Mouse (Mus musculus) embryonic facial prominence, embryonic 10.5 days (tissue): Measurements from ENCODE around the gene Mtmr2. TPM values are rescaled to one million over a fixed set of nuclear protein-coding genes. Genes with fewer than 3 reads are reported as not detected.
"Not testable (repeated sequence)": the region's sequence is repeated elsewhere in the genome, so short reads cannot be mapped to it uniquely, and the experiment has no call there.

Experiments used
- DNase-seq: peaks from one replicate; pipeline ENCODE4 v3.0.0-alpha.2; 2017; ENCODE audit warnings: low spot score
- H3K27ac ChIP-seq: fragments of 300-500 bp; sonication (generic); replicated peaks from 2 replicates; pipeline ENCODE4 v1.5.1; 2016; ENCODE audit warnings: mild to moderate bottlenecking
- H3K27me3 ChIP-seq: fragments of 300-500 bp; sonication (generic); replicated peaks from 2 replicates; pipeline ENCODE4 v1.6.1; 2016; ENCODE audit warnings: low read depth, mild to moderate bottlenecking; ENCODE audit not compliant: poor library complexity, severe bottlenecking
- H3K36me3 ChIP-seq: fragments of 300-500 bp; sonication (generic); replicated peaks from 2 replicates; pipeline ENCODE4 v1.6.1; 2016; ENCODE audit warnings: mild to moderate bottlenecking, moderate library complexity
- H3K4me1 ChIP-seq: fragments of 300-500 bp; sonication (generic); 2 replicates; pipeline ENCODE4 v1.6.1; 2016
- H3K4me3 ChIP-seq: fragments of 300-500 bp; sonication (generic); 2 replicates; pipeline ENCODE4 v1.5.1; 2016; ENCODE audit warnings: mild to moderate bottlenecking, moderate library complexity
- H3K9me3 ChIP-seq: fragments of 300-500 bp; sonication (generic); 2 replicates; pipeline ENCODE4 v1.6.1; 2016; ENCODE audit warnings: mild to moderate bottlenecking
- WGBS: fragments of 180-500 bp; shearing (Covaris S2); methylation state at CpG from one replicate; pipeline ENCODE4 v1.1.7; 2016; 5-methylcytosine and 5-hydroxymethylcytosine counted together
- polyA plus RNA-seq: library from polyadenylated mRNA; unstranded; fragments of >200 nt; fragmentation: Nextera tagmentation; extraction: Ambion mirVana; gene quantifications from 2 replicates; pipeline ENCODE4 v1.2.1, GENCODE M21; 2016

Gene Mtmr2
- 86.6 and 89.3 TPM in 2 replicates for polyA plus RNA-seq

DNA sequence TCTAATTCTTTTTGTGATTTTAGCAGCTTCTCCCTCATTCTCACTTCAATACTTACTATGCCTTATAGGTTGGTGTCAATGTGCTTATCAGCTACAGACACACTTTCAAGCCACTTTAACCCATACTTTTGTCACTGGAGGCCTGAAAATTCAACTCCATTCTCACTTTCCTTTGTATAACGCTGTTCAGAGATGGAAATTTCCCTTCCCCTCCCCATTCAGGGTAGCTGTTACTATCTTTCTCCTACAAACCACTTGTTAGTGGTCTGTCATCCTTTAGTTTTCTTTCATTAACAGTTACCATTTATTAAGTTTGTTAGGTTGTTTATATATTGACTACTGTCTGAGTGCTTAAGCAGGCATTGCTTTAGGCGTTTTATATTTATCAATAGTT is at the start of gene Mtmr2:
Mtmr2 (plus strand) TSS at position 7 of the 394 bp plus-strand sequence.
- H3K4me1 ChIP-seq = peaks cover 15% of the 10 kb centered on the region
- H3K27ac ChIP-seq = peak within 1 kb of the TSS; percentile 99
- peak within 1 kb of the TSS; percentile 92 for H3K4me3 ChIP-seq
- no peaks in the 10 kb centered on the region for H3K27me3 ChIP-seq
- DNase-seq = no peak
- 47% methylated on average over 2 of the region's 2 CpGs for WGBS
- 0 out of 2 replicates have a peak, but pooled peaks cover 4% of the 10 kb centered on the region for H3K9me3 ChIP-seq
- H3K36me3 ChIP-seq = peaks cover 11% of the 10 kb centered on the region

DNA sequence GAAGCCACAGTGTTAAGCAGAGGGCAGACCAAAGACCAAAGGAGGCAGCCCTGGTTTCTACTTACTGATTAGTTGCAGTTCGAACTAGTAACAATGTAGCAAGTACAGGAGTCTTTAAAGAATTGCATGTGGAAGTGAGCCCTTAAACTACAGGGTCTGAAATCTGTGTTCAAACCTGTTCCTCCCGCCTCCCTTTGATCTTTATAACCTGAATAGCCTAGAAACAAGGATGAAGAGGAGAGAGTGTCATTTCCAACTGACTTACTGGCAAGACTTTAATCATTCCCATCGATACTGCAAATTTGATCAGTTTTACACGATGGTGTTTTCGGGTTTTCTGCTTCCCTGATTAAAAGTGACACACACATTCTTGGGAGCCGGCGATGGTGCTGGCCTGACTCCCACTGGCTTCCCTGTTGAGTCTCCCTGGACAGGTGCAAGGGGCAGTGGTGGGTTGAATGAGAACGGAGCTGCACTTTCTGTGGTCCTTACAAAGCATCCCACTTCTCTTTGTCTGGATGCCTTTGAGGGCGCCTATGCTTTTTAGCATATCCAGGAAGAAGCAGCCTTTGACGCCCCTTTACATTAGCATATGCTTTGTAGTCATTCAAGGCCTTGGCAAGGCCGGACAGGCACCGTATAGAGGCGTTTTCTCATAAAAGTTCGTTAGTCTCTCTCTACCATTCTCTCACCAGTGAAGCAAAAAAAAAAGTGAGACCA is 49.0 kb upstream of the Mtmr2 start:
- peak; percentile 9 for DNase-seq
- peak overlapping the region; percentile 63 for H3K27ac ChIP-seq
- 37% methylated on average over 14 of the region's 14 CpGs for WGBS

DNA sequence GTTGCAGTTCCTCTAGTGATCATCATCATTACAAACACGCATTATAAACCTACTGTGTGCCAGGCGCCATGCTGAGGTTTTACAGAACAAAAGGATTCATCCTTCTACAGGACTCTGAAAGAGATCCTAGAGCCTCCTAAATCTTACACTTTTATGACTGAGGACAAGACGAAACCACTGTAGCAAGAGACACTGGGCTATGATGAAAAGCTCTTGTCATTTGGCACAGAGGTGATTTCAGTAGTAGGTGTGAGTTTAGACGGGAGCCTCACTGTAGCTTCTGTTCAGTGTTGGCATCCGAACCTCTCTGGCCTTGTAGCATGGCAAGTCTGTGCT is 48.5 kb upstream of the Mtmr2 start:
- H3K9me3 ChIP-seq = no peaks in the 10 kb centered on the region
- peak; percentile 2 for DNase-seq
- peaks cover 4% of the 10 kb centered on the region; the same call in 1 of the 2 replicates for H3K36me3 ChIP-seq
- H3K4me1 ChIP-seq = peaks cover 10% of the 10 kb centered on the region
- no peak overlapping the region for H3K27ac ChIP-seq
- H3K4me3 ChIP-seq = no peak overlapping the region
- WGBS = 61% methylated on average over 5 of the region's 5 CpGs
- H3K27me3 ChIP-seq = no peaks in the 10 kb centered on the region

More for the DNA sequence above, 49.0 kb upstream of the Mtmr2 start:
- H3K36me3 ChIP-seq = peaks cover 4% of the 10 kb centered on the region; the same call in 1 of the 2 replicates
- H3K27me3 ChIP-seq = no peaks in the 10 kb centered on the region
- no peak overlapping the region for H3K4me3 ChIP-seq
- no peaks in the 10 kb centered on the region for H3K9me3 ChIP-seq
- peaks cover 8% of the 10 kb centered on the region for H3K4me1 ChIP-seq

DNA sequence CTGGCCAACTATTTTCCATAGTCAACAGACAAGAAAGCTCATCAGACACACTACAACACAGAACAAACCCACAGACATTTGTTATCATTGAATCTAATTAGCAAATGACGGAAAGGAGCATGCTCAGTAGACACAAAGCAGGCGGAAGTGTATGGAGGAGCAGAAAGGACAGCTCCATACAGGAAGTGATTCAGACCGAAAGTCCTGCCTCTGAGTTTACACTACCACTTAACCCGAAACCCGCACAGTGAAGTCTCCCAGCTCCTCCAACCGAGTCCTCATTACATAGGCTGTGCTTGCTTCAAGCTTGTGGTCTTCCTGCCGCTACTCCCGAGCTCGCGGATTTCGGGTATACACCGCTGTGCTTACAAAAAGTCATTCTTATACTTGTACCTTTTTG is 46.4 kb upstream of the Mtmr2 start:
- Histone ChIP-seq H3K27ac (no peak overlapping the region), H3K4me1 (peaks cover 14% of the 10 kb centered on the region), H3K27me3 (no peaks in the 10 kb centered on the region), H3K36me3 (peaks cover 11% of the 10 kb centered on the region), H3K4me3 (no peak overlapping the region), H3K9me3 (no peaks in the 10 kb centered on the region)
- WGBS = 92% methylated on average over 12 of the region's 12 CpGs
- DNase-seq = peak; percentile 5

DNA sequence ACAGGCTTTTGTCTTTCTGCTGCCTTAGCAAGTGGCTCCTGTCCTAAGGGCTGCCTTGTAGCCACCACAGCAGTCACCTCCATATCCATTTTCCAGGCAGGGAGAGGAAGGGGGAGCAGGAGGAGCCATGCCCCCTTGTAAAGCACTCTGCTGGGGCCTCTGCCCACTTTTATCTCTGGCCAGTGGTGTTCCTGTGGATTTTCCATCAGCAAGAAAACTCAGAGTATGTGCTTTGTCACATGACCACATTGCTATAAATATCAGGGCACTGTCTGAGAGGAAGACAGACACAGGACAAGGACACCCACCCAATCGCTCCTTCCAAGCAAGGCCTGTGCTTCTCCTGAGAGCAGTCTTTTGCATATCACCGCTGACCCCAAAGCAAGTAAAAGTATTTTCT is 45.1 kb upstream of the Mtmr2 start:
- H3K4me1 ChIP-seq = peaks cover 12% of the 10 kb centered on the region
- H3K27ac ChIP-seq = no peak overlapping the region
- 98% methylated on average over 2 of the region's 2 CpGs for WGBS

DNA sequence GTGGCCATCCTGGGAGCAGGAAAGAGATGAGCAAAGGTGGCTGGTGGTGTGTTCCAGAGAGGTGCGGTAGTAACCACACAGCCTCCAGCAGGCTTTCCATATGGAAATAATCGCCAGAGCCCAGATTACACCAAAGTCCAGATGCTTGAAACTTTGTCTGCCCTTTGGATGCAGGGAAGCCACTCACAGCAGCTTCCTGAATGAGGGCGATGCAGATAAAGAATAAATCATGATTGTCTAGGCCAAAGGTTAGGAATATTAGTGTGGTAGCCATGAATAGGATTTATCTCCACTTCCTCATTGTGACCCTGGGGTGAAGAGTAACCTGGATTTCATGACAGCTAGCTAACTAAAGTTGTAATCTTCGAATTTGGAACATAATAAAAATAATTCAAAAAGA is 43.3 kb upstream of the Mtmr2 start:
- Histone ChIP-seq H3K27ac (no peak overlapping the region), H3K9me3 (no peaks in the 10 kb centered on the region), H3K4me3 (no peak overlapping the region), H3K4me1 (peaks cover 12% of the 10 kb centered on the region), H3K36me3 (peaks cover 11% of the 10 kb centered on the region), H3K27me3 (no peaks in the 10 kb centered on the region)
- DNase-seq = peak; percentile 9
- WGBS = 67% methylated on average over 4 of the region's 4 CpGs

More for the DNA sequence above, 45.1 kb upstream of the Mtmr2 start:
- Histone ChIP-seq H3K36me3 (peaks cover 11% of the 10 kb centered on the region), H3K9me3 (no peaks in the 10 kb centered on the region), H3K4me3 (no peak overlapping the region), H3K27me3 (no peaks in the 10 kb centered on the region)
- peak; percentile 2 for DNase-seq

DNA sequence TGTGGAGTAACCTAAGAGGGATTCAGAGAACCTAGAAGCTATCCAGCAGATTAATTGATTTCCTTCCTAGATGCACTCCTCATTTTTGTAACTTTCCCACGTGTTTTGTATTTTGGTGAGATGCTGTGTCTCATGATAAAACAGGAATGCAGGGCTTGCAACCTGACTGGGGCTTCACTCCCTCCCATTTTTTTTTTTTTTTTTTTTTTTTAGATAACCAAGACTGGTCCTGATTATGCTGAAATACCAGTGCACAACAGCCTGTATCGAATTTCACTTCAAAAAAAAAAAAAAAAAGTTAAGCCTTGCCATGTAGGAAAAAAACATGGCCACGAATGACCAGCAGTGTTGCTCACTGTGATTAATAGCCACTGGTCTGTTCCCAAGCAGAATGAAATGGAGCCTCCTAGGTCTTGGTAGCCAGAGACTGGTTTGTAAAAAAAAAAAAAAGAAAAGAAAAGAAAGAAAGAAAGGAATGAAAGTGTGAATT is 41.1 kb upstream of the Mtmr2 start:
- H3K4me3 ChIP-seq = no peak overlapping the region
- H3K27me3 ChIP-seq = no peaks in the 10 kb centered on the region
- H3K4me1 ChIP-seq = peaks cover 12% of the 10 kb centered on the region
- WGBS = 37% methylated on average over 3 of the region's 3 CpGs
- H3K9me3 ChIP-seq = no peaks in the 10 kb centered on the region
- H3K36me3 ChIP-seq = peaks cover 11% of the 10 kb centered on the region
- H3K27ac ChIP-seq = no peak overlapping the region
- DNase-seq = no peak

DNA sequence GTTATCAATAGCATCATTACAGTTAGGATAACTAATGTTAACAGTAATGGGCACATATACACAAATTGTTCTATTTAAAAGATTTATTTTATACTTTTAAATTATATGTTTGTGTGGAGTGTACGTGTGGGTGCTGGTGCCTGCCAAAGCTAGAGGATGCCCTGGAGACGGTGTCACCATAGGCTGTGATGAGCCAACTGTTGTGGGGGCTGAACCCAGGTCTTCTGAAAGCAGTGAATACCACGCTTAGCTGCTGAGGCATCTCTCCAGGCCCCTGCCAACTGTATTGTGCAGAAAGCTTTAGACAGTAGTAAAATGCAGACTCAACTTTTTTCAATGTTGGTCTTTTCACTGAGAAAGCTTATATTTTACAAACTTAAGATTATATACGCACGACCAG is 38.8 kb upstream of the Mtmr2 start:
- H3K9me3 ChIP-seq = no peaks in the 10 kb centered on the region
- WGBS = 90% methylated on average over 5 of the region's 5 CpGs
- H3K4me3 ChIP-seq = no peak overlapping the region
- H3K36me3 ChIP-seq = peaks cover 7% of the 10 kb centered on the region
- H3K27me3 ChIP-seq = no peaks in the 10 kb centered on the region
- H3K27ac ChIP-seq = no peak overlapping the region
- peaks cover 12% of the 10 kb centered on the region for H3K4me1 ChIP-seq
- no peak for DNase-seq

DNA sequence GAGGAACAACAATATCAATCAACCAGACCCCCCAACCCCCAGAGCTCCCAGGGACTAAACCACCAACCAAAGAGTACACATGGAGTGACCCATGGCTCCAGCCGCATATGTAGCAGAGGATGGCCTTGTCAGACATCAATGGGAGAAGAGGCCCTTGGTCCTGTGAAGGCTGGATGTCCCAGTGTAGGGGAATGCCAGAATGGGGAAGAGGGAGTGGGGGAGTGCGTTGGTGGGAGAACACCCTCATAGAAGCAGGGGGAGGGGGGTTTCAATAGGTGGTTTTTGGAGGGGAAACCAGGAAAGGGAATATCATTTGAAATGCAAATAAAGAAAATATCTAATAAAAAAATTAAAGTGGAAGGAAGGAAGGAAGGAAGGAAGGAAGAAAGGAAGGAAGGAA is 32.3 kb upstream of the Mtmr2 start:
- not testable (repeated sequence) for H3K4me1 ChIP-seq, DNase-seq, H3K27ac ChIP-seq, H3K4me3 ChIP-seq, H3K9me3 ChIP-seq, H3K27me3 ChIP-seq, H3K36me3 ChIP-seq
- WGBS = 77% methylated on average over 2 of the region's 2 CpGs

DNA sequence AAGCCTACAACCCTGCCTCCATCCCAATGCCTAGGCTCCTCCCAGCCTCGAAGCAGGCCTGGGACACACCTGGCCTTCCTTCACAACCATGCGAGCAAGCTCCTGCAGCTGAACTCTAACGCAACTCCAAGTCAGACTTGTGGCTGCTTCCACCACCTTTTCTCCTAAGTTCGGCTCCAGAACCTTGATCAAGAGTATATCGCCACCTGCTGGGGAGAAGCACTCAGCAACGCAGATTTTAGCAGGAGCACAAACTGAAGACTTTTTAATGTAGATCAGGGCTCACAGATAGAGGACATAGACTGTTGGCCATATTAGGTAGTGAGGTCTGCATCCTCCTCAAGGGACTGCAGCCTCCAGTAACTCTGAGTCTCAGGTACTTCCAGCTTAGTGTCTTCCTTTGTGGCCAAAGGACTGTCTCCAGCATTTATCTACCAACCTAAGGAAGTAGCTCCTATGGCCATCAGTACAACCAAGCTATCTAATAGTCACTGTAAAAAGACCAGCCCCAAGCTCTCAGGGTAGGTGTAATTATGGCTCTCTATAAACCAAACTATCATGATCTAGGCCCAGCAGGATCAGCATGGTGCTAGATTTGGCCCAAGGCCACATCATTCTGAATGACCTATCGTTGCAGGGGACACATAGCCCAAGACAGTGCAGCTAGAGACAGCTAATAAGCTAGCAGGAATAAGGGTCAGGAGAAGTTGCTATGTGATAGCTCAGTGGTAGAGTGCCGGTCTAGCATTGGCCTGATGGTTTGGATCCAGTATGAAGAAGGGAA is 31.7 kb upstream of the Mtmr2 start:
- WGBS = 27% methylated on average over 8 of the region's 8 CpGs
- peak; percentile 82 for DNase-seq

DNA sequence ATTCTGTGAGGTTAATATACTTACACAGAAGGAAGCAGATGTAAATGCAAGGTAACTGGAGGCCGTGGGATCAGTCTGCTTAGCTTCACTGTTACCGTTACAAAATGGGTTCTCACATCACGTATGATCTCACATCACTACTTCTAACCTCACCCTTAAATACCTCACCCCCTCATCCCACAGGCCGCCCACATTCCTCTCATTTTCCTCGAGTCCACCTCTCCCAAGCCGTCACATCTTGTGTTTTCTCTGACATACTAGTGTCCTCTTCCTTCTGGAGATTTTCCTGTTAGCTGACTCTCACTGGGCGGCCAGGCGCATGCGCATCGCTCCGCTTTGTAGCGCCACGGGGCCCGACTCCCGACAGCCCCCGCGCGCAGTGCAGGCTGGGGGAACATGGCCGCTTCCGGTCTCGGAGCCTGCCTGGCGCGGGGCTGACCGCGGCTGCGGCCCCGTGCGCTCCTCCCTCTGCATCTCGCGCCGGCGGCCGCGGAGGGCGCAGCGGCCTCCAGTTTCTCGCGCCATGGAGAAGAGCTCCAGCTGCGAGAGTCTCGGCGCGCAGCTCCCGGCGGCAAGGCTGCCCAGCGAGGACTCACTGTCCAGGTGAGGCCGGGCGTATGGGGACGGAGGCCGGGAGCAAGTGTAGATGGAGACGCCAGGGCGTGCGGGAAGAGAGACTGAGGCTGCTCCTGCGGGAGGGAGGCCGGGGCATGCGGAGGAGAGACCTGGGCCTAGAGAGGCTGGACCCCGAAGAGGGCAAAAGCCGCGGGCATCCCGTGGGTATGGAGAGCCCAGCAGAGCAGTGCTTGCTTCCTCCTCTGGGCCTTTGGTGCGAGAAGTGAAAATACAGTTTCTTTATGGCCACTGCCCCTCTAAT is 826 bp downstream of the Mtmr2 start:
- 1% methylated on average over 60 of the region's 60 CpGs for WGBS
- Histone ChIP-seq H3K4me1 (peaks cover 15% of the 10 kb centered on the region), H3K36me3 (peaks cover 18% of the 10 kb centered on the region), H3K9me3 (peaks cover 8% of the 10 kb centered on the region; the same call in 1 of the 2 replicates), H3K27me3 (no peaks in the 10 kb centered on the region), H3K4me3 (peak overlapping the region; percentile 92), H3K27ac (peak overlapping the region; percentile 99)
- peak; percentile 97 for DNase-seq

More for the DNA sequence above, 31.7 kb upstream of the Mtmr2 start:
- no peaks in the 10 kb centered on the region for H3K36me3 ChIP-seq
- H3K9me3 ChIP-seq = no peaks in the 10 kb centered on the region
- H3K4me3 ChIP-seq = no peak overlapping the region
- no peak overlapping the region for H3K27ac ChIP-seq
- H3K27me3 ChIP-seq = no peaks in the 10 kb centered on the region
- no peaks in the 10 kb centered on the region for H3K4me1 ChIP-seq

DNA sequence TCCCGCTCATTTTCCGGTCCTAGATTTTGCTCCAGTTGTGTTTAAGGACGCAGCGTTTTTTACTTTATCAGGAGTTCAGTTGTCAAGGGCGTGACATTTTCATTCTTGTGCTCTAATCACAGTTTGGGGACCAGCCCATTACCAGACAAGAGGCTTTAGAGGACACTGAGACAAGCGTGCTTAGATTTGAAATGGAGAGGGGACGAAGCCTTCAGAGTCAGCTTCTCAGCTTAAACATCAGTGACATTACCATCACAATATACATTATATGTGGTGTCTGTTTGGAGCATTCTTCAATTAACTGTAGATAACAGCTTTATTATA is 1.4 kb downstream of the Mtmr2 start:
- no peak for DNase-seq
- Histone ChIP-seq H3K4me3 (peak overlapping the region; percentile 92), H3K9me3 (peaks cover 8% of the 10 kb centered on the region; the same call in 1 of the 2 replicates), H3K4me1 (peaks cover 15% of the 10 kb centered on the region), H3K27ac (peak overlapping the region; percentile 99), H3K36me3 (peaks cover 18% of the 10 kb centered on the region), H3K27me3 (no peaks in the 10 kb centered on the region)
- 5% methylated on average over 7 of the region's 7 CpGs for WGBS
